Mouse (Mus musculus) heart, postnatal 0 days (tissue): Measurements from ENCODE around the gene Sfmbt2. TPM values are rescaled to one million over a fixed set of nuclear protein-coding genes. Genes with fewer than 3 reads are reported as not detected.
A peak's percentile ranks its signal among the peaks of the same experiment; 100 is the strongest.

ENCODE experiments used
- ATAC-seq: fragments of 200-750 bp; cut with Nextera tagmentation; 2 replicates; pipeline ENCODE4 v1.8.0; 2017; ENCODE audit warnings: low read depth, moderate number of reproducible peaks, moderate library complexity; ENCODE audit not compliant: insufficient read depth
- DNase-seq: peaks from one replicate; pipeline ENCODE4 v3.0.0-alpha.2; 2016; ENCODE audit warnings: low spot score
- H3K27ac ChIP-seq: fragments of 300-500 bp; sonication (generic); 2 replicates; pipeline ENCODE4 v1.5.1; 2014; ENCODE audit warnings: low read depth, mild to moderate bottlenecking
- H3K27me3 ChIP-seq: fragments of 300-500 bp; sonication (generic); 2 replicates; pipeline ENCODE4 v1.6.1; 2014; ENCODE audit warnings: low read length, mixed read lengths; ENCODE audit not compliant: control insufficient read depth, insufficient read depth
- H3K36me3 ChIP-seq: fragments of 300-500 bp; sonication (generic); replicated peaks from 2 replicates; pipeline ENCODE4 v1.6.1; 2014; ENCODE audit warnings: low read length, mixed read lengths; ENCODE audit not compliant: control insufficient read depth, insufficient read depth
- H3K4me1 ChIP-seq: fragments of 300-500 bp; sonication (generic); 2 replicates; pipeline ENCODE4 v1.6.1; 2014; ENCODE audit warnings: antibody characterized with exemption; ENCODE audit not compliant: control insufficient read depth, insufficient read depth
- H3K4me2 ChIP-seq: fragments of 300-500 bp; sonication (generic); 2 replicates; pipeline ENCODE4 v1.6.1; 2014; ENCODE audit warnings: low read depth, mild to moderate bottlenecking, low read length, moderate library complexity
- H3K4me3 ChIP-seq: fragments of 300-500 bp; sonication (generic); 2 replicates; pipeline ENCODE4 v1.5.1; 2014; ENCODE audit warnings: low read depth, low read length
- H3K9ac ChIP-seq: fragments of 300-500 bp; sonication (generic); replicated peaks from 2 replicates; pipeline ENCODE4 v1.6.1; 2014; ENCODE audit warnings: low read depth, low read length, mixed read lengths
- H3K9me3 ChIP-seq: fragments of 300-500 bp; sonication (generic); replicated peaks from 2 replicates; pipeline ENCODE4 v1.6.1; 2016; ENCODE audit warnings: low read length; ENCODE audit not compliant: control insufficient read depth
- CTCF ChIP-seq: IDR thresholded peaks from 2 replicates; pipeline ENCODE4 v1.5.1; 2016; ENCODE audit warnings: antibody characterized with exemption, control low read depth, low read depth
- EP300 ChIP-seq: IDR thresholded peaks from 2 replicates; pipeline ENCODE4 v1.6.1; 2016; ENCODE audit warnings: antibody characterized with exemption, low read depth
- WGBS: fragments of 180-500 bp; shearing (Covaris S2); extraction: QIAGEN DNeasy Blood & Tissue Kit; methylation state at CpG from one replicate; pipeline ENCODE4 v1.1.7; 2014; 5-methylcytosine and 5-hydroxymethylcytosine counted together
- polyA plus RNA-seq: library from polyadenylated mRNA; unstranded; fragments of >200 nt; fragmentation: Nextera tagmentation; extraction: Ambion mirVana; gene quantifications from 2 replicates; pipeline ENCODE4 v1.2.1, GENCODE M21; 2015
- total RNA-seq: library from RNA; depleted of rRNA; stranded (reverse); fragments of >200 nt; gene quantifications from 2 replicates; pipeline ENCODE4 v1.2.3, GENCODE M21; 2014; ENCODE audit warnings: low replicate concordance

Gene Sfmbt2
- total and polyA plus RNA-seq, 2 experiments from 2014 or later = 0.66 to 1.9 TPM

GRCm38 (mm10) chr2:10372776-10373507 lies 2.6 kb downstream of the Sfmbt2 start:
- H3K4me2 ChIP-seq = peak overlapping the region; percentile 99
- peak overlapping the region; percentile 68 for H3K4me3 ChIP-seq
- WGBS = under 1% methylated on average over 35 of the region's 35 CpGs
- H3K9ac ChIP-seq = 0 out of 2 replicates have a peak overlapping the region, but pooled peaks have one; percentile 22
- H3K27ac ChIP-seq = no peak overlapping the region
- peaks cover 10% of the 10 kb centered on the region for H3K4me1 ChIP-seq
- no peak for TF ChIP-seq CTCF
- TF ChIP-seq EP300 = no peak
- peaks cover 77% of the 10 kb centered on the region for H3K27me3 ChIP-seq
- H3K36me3 ChIP-seq = no peaks in the 10 kb centered on the region
- H3K9me3 ChIP-seq = no peaks in the 10 kb centered on the region
- ATAC-seq = no peak
- DNase-seq = no peak

- H3K27me3 ChIP-seq = peaks cover 74% of the 10 kb centered on the region
- under 1% methylated on average over 30 of the region's 30 CpGs for WGBS
- no peak overlapping the region for H3K27ac ChIP-seq
- no peak for TF ChIP-seq CTCF
- TF ChIP-seq EP300 = no peak
- peaks cover 10% of the 10 kb centered on the region for H3K4me1 ChIP-seq
- no peak for ATAC-seq
- H3K9ac ChIP-seq = no peak overlapping the region
- no peaks in the 10 kb centered on the region for H3K36me3 ChIP-seq
- H3K4me3 ChIP-seq = peak overlapping the region; percentile 68
- H3K4me2 ChIP-seq = peak overlapping the region; percentile 99
- no peaks in the 10 kb centered on the region for H3K9me3 ChIP-seq
- DNase-seq = no peak
These were observed 3.3 kb downstream of the Sfmbt2 start for GRCm38 (mm10) chr2:10373508-10374206.

- no peak for DNase-seq
- Histone ChIP-seq H3K9ac (0 out of 2 replicates have a peak overlapping the region, but pooled peaks have one; percentile 16), H3K4me2 (peak overlapping the region; percentile 99), H3K4me3 (peak overlapping the region; percentile 68), H3K27ac (no peak overlapping the region), H3K9me3 (no peaks in the 10 kb centered on the region), H3K27me3 (peaks cover 71% of the 10 kb centered on the region), H3K36me3 (no peaks in the 10 kb centered on the region), H3K4me1 (peaks cover 10% of the 10 kb centered on the region)
- under 1% methylated on average over 34 of the region's 34 CpGs for WGBS
- TF ChIP-seq EP300 (no peak), CTCF (peak; percentile 41)
- ATAC-seq = 0 out of 2 replicates have a peak, but pooled peaks have one; percentile 32
These were observed 4.1 kb downstream of the Sfmbt2 start for GRCm38 (mm10) chr2:10374207-10375023.

GRCm38 (mm10) chr2:10375024-10375372 lies 4.7 kb downstream of the Sfmbt2 start:
- no peak for ATAC-seq
- Histone ChIP-seq H3K4me1 (peaks cover 10% of the 10 kb centered on the region), H3K9me3 (no peaks in the 10 kb centered on the region), H3K27me3 (peaks cover 65% of the 10 kb centered on the region), H3K36me3 (no peaks in the 10 kb centered on the region), H3K9ac (0 out of 2 replicates have a peak overlapping the region, but pooled peaks have one; percentile 16), H3K4me2 (peak overlapping the region; percentile 99), H3K27ac (no peak overlapping the region), H3K4me3 (peak overlapping the region; percentile 68)
- TF ChIP-seq CTCF (no peak), EP300 (no peak)
- under 1% methylated on average over 22 of the region's 22 CpGs for WGBS
- no peak for DNase-seq

GRCm38 (mm10) chr2:10389988-10390387 lies 19.7 kb downstream of the Sfmbt2 start:
- TF ChIP-seq CTCF (no peak), EP300 (no peak)
- 76% methylated on average over 4 of the region's 4 CpGs for WGBS
- Histone ChIP-seq H3K36me3 (no peaks in the 10 kb centered on the region), H3K9ac (no peak overlapping the region), H3K4me1 (no peaks in the 10 kb centered on the region), H3K27ac (no peak overlapping the region), H3K27me3 (no peaks in the 10 kb centered on the region), H3K9me3 (no peaks in the 10 kb centered on the region), H3K4me3 (no peak overlapping the region), H3K4me2 (no peak overlapping the region)
- ATAC-seq (no peak), DNase-seq (no peak)
